Mouse (Mus musculus): ENCODE data around the gene Lama1. TPM values are rescaled to one million over a fixed set of nuclear protein-coding genes. Genes with fewer than 3 reads are reported as not detected.

Gene Lama1
- total and polyA plus RNA-seq, 2 experiments from 2014 or later = 0.03 to 0.11 TPM

- no peak for TF ChIP-seq EP300 (IDR thresholded peaks at IDR 0.05; ENCODE audit: low read depth)
- no peak for TF ChIP-seq CTCF (IDR thresholded peaks at IDR 0.05; ENCODE audit: low read depth)
- DNase-seq (ENCODE audit: low spot score) (no peak), ATAC-seq (ENCODE audit: insufficient read depth, low read depth) (no peak)
- no peaks in the 10 kb centered on the region for H3K4me1 ChIP-seq (ENCODE audit: control insufficient read depth, insufficient read depth)
- H3K4me3 ChIP-seq (ENCODE audit: low read depth, low read length) = no peak overlapping the region
- H3K9ac ChIP-seq (replicated peaks; ENCODE audit: low read depth, low read length) = no peak overlapping the region
- H3K36me3 ChIP-seq (replicated peaks; ENCODE audit: control insufficient read depth, insufficient read depth, low read length) = no peaks in the 10 kb centered on the region
- no peaks in the 10 kb centered on the region for H3K9me3 ChIP-seq (replicated peaks; ENCODE audit: control insufficient read depth, low read length)
- 77% methylated on average over 10 of the region's 10 CpGs for WGBS
- H3K27me3 ChIP-seq (ENCODE audit: control insufficient read depth, insufficient read depth, low read length) = 0 out of 2 replicates have a peak, but pooled peaks cover 6% of the 10 kb centered on the region
- H3K27ac ChIP-seq (ENCODE audit: low read depth) = no peak overlapping the region
- no peak overlapping the region for H3K4me2 ChIP-seq (ENCODE audit: low read depth, low read length)
Measured at GRCm38 (mm10) chr17:67705035-67705769, 8.1 kb downstream of the Lama1 start.

GRCm38 (mm10) chr17:67706372-67706771 lies 9.3 kb downstream of the Lama1 start:
- WGBS = 67% methylated on average over 5 of the region's 5 CpGs
- DNase-seq (ENCODE audit: low spot score) = no peak
- no peak for ATAC-seq (ENCODE audit: insufficient read depth, low read depth)
- Histone ChIP-seq H3K4me2 (ENCODE audit: low read depth, low read length) (no peak overlapping the region), H3K27ac (ENCODE audit: low read depth) (no peak overlapping the region), H3K4me1 (ENCODE audit: control insufficient read depth, insufficient read depth) (no peaks in the 10 kb centered on the region), H3K9me3 (replicated peaks; ENCODE audit: control insufficient read depth, low read length) (no peaks in the 10 kb centered on the region), H3K27me3 (ENCODE audit: control insufficient read depth, insufficient read depth, low read length) (no peaks in the 10 kb centered on the region), H3K9ac (replicated peaks; ENCODE audit: low read depth, low read length) (no peak overlapping the region), H3K4me3 (ENCODE audit: low read depth, low read length) (no peak overlapping the region), H3K36me3 (replicated peaks; ENCODE audit: control insufficient read depth, insufficient read depth, low read length) (no peaks in the 10 kb centered on the region)
- no peak for TF ChIP-seq CTCF (IDR thresholded peaks at IDR 0.05; ENCODE audit: low read depth)
- no peak for TF ChIP-seq EP300 (IDR thresholded peaks at IDR 0.05; ENCODE audit: low read depth)

- no peaks in the 10 kb centered on the region for H3K4me1 ChIP-seq (ENCODE audit: control insufficient read depth, insufficient read depth)
- H3K27me3 ChIP-seq (ENCODE audit: control insufficient read depth, insufficient read depth, low read length) = no peaks in the 10 kb centered on the region
- ATAC-seq (ENCODE audit: insufficient read depth, low read depth) = no peak
- WGBS = 69% methylated on average over 13 of the region's 13 CpGs
- no peak overlapping the region for H3K4me2 ChIP-seq (ENCODE audit: low read depth, low read length)
- no peak overlapping the region for H3K9ac ChIP-seq (replicated peaks; ENCODE audit: low read depth, low read length)
- H3K4me3 ChIP-seq (ENCODE audit: low read depth, low read length) = no peak overlapping the region
- no peaks in the 10 kb centered on the region for H3K9me3 ChIP-seq (replicated peaks; ENCODE audit: control insufficient read depth, low read length)
- TF ChIP-seq EP300 (IDR thresholded peaks at IDR 0.05; ENCODE audit: low read depth) (no peak), CTCF (IDR thresholded peaks at IDR 0.05; ENCODE audit: low read depth) (no peak)
- no peak overlapping the region for H3K27ac ChIP-seq (ENCODE audit: low read depth)
- DNase-seq (ENCODE audit: low spot score) = no peak
- H3K36me3 ChIP-seq (replicated peaks; ENCODE audit: control insufficient read depth, insufficient read depth, low read length) = no peaks in the 10 kb centered on the region
Measured at GRCm38 (mm10) chr17:67707793-67708364, 10.8 kb downstream of the Lama1 start.

GRCm38 (mm10) chr17:67710377-67710781 lies 13.3 kb downstream of the Lama1 start:
- H3K9ac ChIP-seq (replicated peaks; ENCODE audit: low read depth, low read length) = no peak overlapping the region
- no peak overlapping the region for H3K27ac ChIP-seq (ENCODE audit: low read depth)
- 69% methylated on average over 6 of the region's 6 CpGs for WGBS
- H3K4me1 ChIP-seq (ENCODE audit: control insufficient read depth, insufficient read depth) = no peaks in the 10 kb centered on the region
- no peak overlapping the region for H3K4me2 ChIP-seq (ENCODE audit: low read depth, low read length)
- DNase-seq (ENCODE audit: low spot score) (no peak), ATAC-seq (ENCODE audit: insufficient read depth, low read depth) (no peak)
- no peaks in the 10 kb centered on the region for H3K27me3 ChIP-seq (ENCODE audit: control insufficient read depth, insufficient read depth, low read length)
- no peaks in the 10 kb centered on the region for H3K36me3 ChIP-seq (replicated peaks; ENCODE audit: control insufficient read depth, insufficient read depth, low read length)
- TF ChIP-seq CTCF (IDR thresholded peaks at IDR 0.05; ENCODE audit: low read depth) = no peak
- no peak for TF ChIP-seq EP300 (IDR thresholded peaks at IDR 0.05; ENCODE audit: low read depth)
- H3K4me3 ChIP-seq (ENCODE audit: low read depth, low read length) = no peak overlapping the region
- no peaks in the 10 kb centered on the region for H3K9me3 ChIP-seq (replicated peaks; ENCODE audit: control insufficient read depth, low read length)

GRCm38 (mm10) chr17:67711361-67711760 lies 14.3 kb downstream of the Lama1 start:
- no peak overlapping the region for H3K9ac ChIP-seq (replicated peaks; ENCODE audit: low read depth, low read length)
- H3K36me3 ChIP-seq (replicated peaks; ENCODE audit: control insufficient read depth, insufficient read depth, low read length) = no peaks in the 10 kb centered on the region
- H3K4me2 ChIP-seq (ENCODE audit: low read depth, low read length) = no peak overlapping the region
- TF ChIP-seq CTCF (IDR thresholded peaks at IDR 0.05; ENCODE audit: low read depth) (no peak), EP300 (IDR thresholded peaks at IDR 0.05; ENCODE audit: low read depth) (no peak)
- no peak overlapping the region for H3K4me3 ChIP-seq (ENCODE audit: low read depth, low read length)
- no peak for DNase-seq (ENCODE audit: low spot score)
- H3K27me3 ChIP-seq (ENCODE audit: control insufficient read depth, insufficient read depth, low read length) = no peaks in the 10 kb centered on the region
- no peak overlapping the region for H3K27ac ChIP-seq (ENCODE audit: low read depth)
- WGBS = 65% methylated on average over 4 of the region's 4 CpGs
- ATAC-seq (ENCODE audit: insufficient read depth, low read depth) = no peak
- H3K9me3 ChIP-seq (replicated peaks; ENCODE audit: control insufficient read depth, low read length) = no peaks in the 10 kb centered on the region
- H3K4me1 ChIP-seq (ENCODE audit: control insufficient read depth, insufficient read depth) = no peaks in the 10 kb centered on the region
